Mouse (Mus musculus): Measurements from ENCODE around the gene Adcy1. TPM values are rescaled to one million over a fixed set of nuclear protein-coding genes. Genes with fewer than 3 reads are reported as not detected.

Gene Adcy1
- polyA plus RNA-seq, 1 experiment = 22.3 TPM

GRCm38 (mm10) chr11:7069762-7070161 lies 6.5 kb downstream of the Adcy1 start:
- no peak for DNase-seq (ENCODE audit: low read depth)
- TF ChIP-seq CTCF (IDR thresholded peaks at IDR 0.05; ENCODE audit: borderline replicate concordance, extremely low read depth, insufficient read depth, insufficient read length) = no peak
- no peak for TF ChIP-seq POLR2A (IDR thresholded peaks at IDR 0.05; ENCODE audit: borderline replicate concordance, extremely low read depth, insufficient read depth, insufficient read length, poor library complexity, severe bottlenecking)

- TF ChIP-seq CTCF (IDR thresholded peaks at IDR 0.05; ENCODE audit: borderline replicate concordance, extremely low read depth, insufficient read depth, insufficient read length) = no peak
- no peak for TF ChIP-seq POLR2A (IDR thresholded peaks at IDR 0.05; ENCODE audit: borderline replicate concordance, extremely low read depth, insufficient read depth, insufficient read length, poor library complexity, severe bottlenecking)
- no peak for DNase-seq (ENCODE audit: low read depth)
These were observed 8.3 kb downstream of the Adcy1 start for GRCm38 (mm10) chr11:7071617-7072016.

- no peak for TF ChIP-seq CTCF (IDR thresholded peaks at IDR 0.05; ENCODE audit: borderline replicate concordance, extremely low read depth, insufficient read depth, insufficient read length)
- no peak for TF ChIP-seq POLR2A (IDR thresholded peaks at IDR 0.05; ENCODE audit: borderline replicate concordance, extremely low read depth, insufficient read depth, insufficient read length, poor library complexity, severe bottlenecking)
- peak; percentile 27 for DNase-seq (ENCODE audit: low read depth)
These were observed 10.3 kb downstream of the Adcy1 start for GRCm38 (mm10) chr11:7073556-7073955.

DNA sequence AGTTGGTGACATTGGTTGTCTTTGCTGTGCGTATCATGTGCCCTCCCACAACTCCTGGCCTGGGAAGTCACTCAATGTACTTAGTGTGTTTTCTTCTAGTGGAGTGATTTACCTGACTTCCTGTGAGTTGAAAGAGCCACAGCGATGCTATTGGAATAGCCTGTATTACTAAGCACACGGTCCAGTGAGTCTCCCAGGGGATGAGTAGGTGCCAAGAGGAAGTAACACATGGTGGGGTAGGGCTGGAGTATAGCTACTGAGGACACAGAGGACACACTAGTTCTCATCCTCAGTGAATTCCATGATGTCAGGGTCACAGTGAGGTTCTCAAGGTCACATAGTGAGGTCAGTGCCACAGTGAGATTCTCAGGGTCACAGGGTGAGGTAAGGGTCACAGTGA lies 13.2 kb downstream of the Adcy1 start:
- no peak for TF ChIP-seq POLR2A (IDR thresholded peaks at IDR 0.05; ENCODE audit: borderline replicate concordance, extremely low read depth, insufficient read depth, insufficient read length, poor library complexity, severe bottlenecking)
- TF ChIP-seq CTCF (IDR thresholded peaks at IDR 0.05; ENCODE audit: borderline replicate concordance, extremely low read depth, insufficient read depth, insufficient read length) = no peak
- DNase-seq (ENCODE audit: low read depth) = no peak

GRCm38 (mm10) chr11:7081893-7082292 lies 18.6 kb downstream of the Adcy1 start:
- TF ChIP-seq CTCF (IDR thresholded peaks at IDR 0.05; ENCODE audit: borderline replicate concordance, extremely low read depth, insufficient read depth, insufficient read length) (no peak), POLR2A (IDR thresholded peaks at IDR 0.05; ENCODE audit: borderline replicate concordance, extremely low read depth, insufficient read depth, insufficient read length, poor library complexity, severe bottlenecking) (no peak)
- DNase-seq (ENCODE audit: low read depth) = no peak

GRCm38 (mm10) chr11:7083911-7084310 lies 20.6 kb downstream of the Adcy1 start:
- DNase-seq (ENCODE audit: low read depth) = no peak
- TF ChIP-seq CTCF (IDR thresholded peaks at IDR 0.05; ENCODE audit: borderline replicate concordance, extremely low read depth, insufficient read depth, insufficient read length) = no peak
- TF ChIP-seq POLR2A (IDR thresholded peaks at IDR 0.05; ENCODE audit: borderline replicate concordance, extremely low read depth, insufficient read depth, insufficient read length, poor library complexity, severe bottlenecking) = no peak

- TF ChIP-seq CTCF (IDR thresholded peaks at IDR 0.05; ENCODE audit: borderline replicate concordance, extremely low read depth, insufficient read depth, insufficient read length) = no peak
- no peak for DNase-seq (ENCODE audit: low read depth)
These were observed 21.9 kb downstream of the Adcy1 start for GRCm38 (mm10) chr11:7085184-7085583.

- DNase-seq (ENCODE audit: low read depth) = no peak
- TF ChIP-seq CTCF (IDR thresholded peaks at IDR 0.05; ENCODE audit: borderline replicate concordance, extremely low read depth, insufficient read depth, insufficient read length) (no peak), POLR2A (IDR thresholded peaks at IDR 0.05; ENCODE audit: borderline replicate concordance, extremely low read depth, insufficient read depth, insufficient read length, poor library complexity, severe bottlenecking) (no peak)
These were observed 27.8 kb downstream of the Adcy1 start for GRCm38 (mm10) chr11:7091120-7091519.

DNA sequence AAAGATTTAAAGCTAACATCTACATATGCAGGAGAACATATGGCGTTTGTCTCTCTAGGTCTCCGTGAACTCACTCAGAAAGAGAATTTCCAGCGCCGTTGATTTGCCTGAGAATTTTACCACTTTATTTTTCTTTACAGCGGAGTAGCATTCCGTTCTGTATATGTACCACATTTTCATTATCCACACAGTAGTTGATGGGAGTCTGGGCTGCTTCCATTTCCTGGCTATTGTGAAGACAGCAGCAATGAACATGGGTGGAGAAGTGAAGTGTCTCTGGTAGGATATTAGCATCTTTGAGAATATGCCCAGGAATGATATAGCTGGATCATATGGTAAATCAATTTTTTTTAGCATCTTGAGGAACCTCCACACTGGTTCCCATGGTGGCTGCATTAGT lies 31.6 kb downstream of the Adcy1 start:
- no peak for DNase-seq (ENCODE audit: low read depth)
- TF ChIP-seq CTCF (IDR thresholded peaks at IDR 0.05; ENCODE audit: borderline replicate concordance, extremely low read depth, insufficient read depth, insufficient read length) = no peak
- no peak for TF ChIP-seq POLR2A (IDR thresholded peaks at IDR 0.05; ENCODE audit: borderline replicate concordance, extremely low read depth, insufficient read depth, insufficient read length, poor library complexity, severe bottlenecking)

GRCm38 (mm10) chr11:7101674-7102073 lies 38.4 kb downstream of the Adcy1 start:
- TF ChIP-seq CTCF (IDR thresholded peaks at IDR 0.05; ENCODE audit: borderline replicate concordance, extremely low read depth, insufficient read depth, insufficient read length) = no peak
- no peak for TF ChIP-seq POLR2A (IDR thresholded peaks at IDR 0.05; ENCODE audit: borderline replicate concordance, extremely low read depth, insufficient read depth, insufficient read length, poor library complexity, severe bottlenecking)
- DNase-seq (ENCODE audit: low read depth) = no peak

- peak; percentile 44 for DNase-seq (ENCODE audit: low read depth)
- no peak for TF ChIP-seq POLR2A (IDR thresholded peaks at IDR 0.05; ENCODE audit: borderline replicate concordance, extremely low read depth, insufficient read depth, insufficient read length, poor library complexity, severe bottlenecking)
- TF ChIP-seq CTCF (IDR thresholded peaks at IDR 0.05; ENCODE audit: borderline replicate concordance, extremely low read depth, insufficient read depth, insufficient read length) = no peak
These were observed 39.2 kb downstream of the Adcy1 start for GRCm38 (mm10) chr11:7102256-7103194.

- TF ChIP-seq CTCF (IDR thresholded peaks at IDR 0.05; ENCODE audit: borderline replicate concordance, extremely low read depth, insufficient read depth, insufficient read length) (no peak), POLR2A (IDR thresholded peaks at IDR 0.05; ENCODE audit: borderline replicate concordance, extremely low read depth, insufficient read depth, insufficient read length, poor library complexity, severe bottlenecking) (no peak)
- DNase-seq (ENCODE audit: low read depth) = no peak
These were observed 42.0 kb downstream of the Adcy1 start for GRCm38 (mm10) chr11:7105337-7105736.

Measured in brain, embryonic 14.5 days (tissue).